8 mouse cellular contexts compared by ENCODE assay signal in genomic region chr6:126163181-126163621, GRCm38 (mm10). TPM values are rescaled to one million over a fixed set of nuclear protein-coding genes. Genes with fewer than 3 reads are reported as not detected.
A peak's percentile ranks its signal among the peaks of the same experiment; 100 is the strongest.
DNase-seq lines count a peak whose midpoint lies in the region; ATAC-seq and TF ChIP-seq lines count a peak whose summit lies in the region.

No protein-coding gene starts in this region.

- 0% methylated on average over 25 of the region's 25 CpGs for WGBS in forebrain, embryonic 15.5 days
- WGBS in hindbrain, embryonic 10.5 days = 0% methylated on average over 25 of the region's 25 CpGs
- under 1% methylated on average over 25 of the region's 25 CpGs for WGBS in midbrain, embryonic 10.5 days
- 0% methylated on average over 25 of the region's 25 CpGs for WGBS in stomach, postnatal 0 days

- TF ChIP-seq POLR2A in ES-Bruce4 (IDR thresholded peaks at IDR 0.05; ENCODE audit: insufficient read depth, low read length) = no peak

- H3K4me2 ChIP-seq in forebrain, embryonic 15.5 days (replicated peaks) = peak overlapping the region; percentile 60
- H3K4me2 ChIP-seq in stomach, postnatal 0 days (replicated peaks; ENCODE audit: low read depth) = peak overlapping the region; percentile 66

- H3K4me3 ChIP-seq in ES-Bruce4 (ENCODE audit: low read depth, low read length) = peak overlapping the region; percentile 21; the same call in 1 of the 2 replicates
- H3K4me3 ChIP-seq in forebrain, embryonic 15.5 days = peak overlapping the region; percentile 38
- peak overlapping the region; percentile 57 for H3K4me3 ChIP-seq in hindbrain, embryonic 10.5 days
- peak overlapping the region; percentile 43 for H3K4me3 ChIP-seq in left cerebral cortex, adult 2 months
- H3K4me3 ChIP-seq in midbrain, embryonic 10.5 days = peak overlapping the region; percentile 52
- peak overlapping the region; percentile 46 for H3K4me3 ChIP-seq in stomach, postnatal 0 days (ENCODE audit: low read depth, low read length)

- H3K27me3 ChIP-seq in ES-Bruce4 (ENCODE audit: control insufficient read depth, insufficient read depth, low read length, poor library complexity, severe bottlenecking) = peaks cover 4% of the 10 kb centered on the region
- peaks cover 51% of the 10 kb centered on the region for H3K27me3 ChIP-seq in forebrain, embryonic 15.5 days
- H3K27me3 ChIP-seq in hindbrain, embryonic 10.5 days (ENCODE audit: insufficient read depth, poor library complexity, severe bottlenecking) = peaks cover 82% of the 10 kb centered on the region
- peaks cover 88% of the 10 kb centered on the region for H3K27me3 ChIP-seq in midbrain, embryonic 10.5 days (ENCODE audit: low read depth, poor library complexity, severe bottlenecking)
- no peaks in the 10 kb centered on the region for H3K27me3 ChIP-seq in stomach, postnatal 0 days (ENCODE audit: control insufficient read depth, insufficient read depth, low read length)

- no peak for TF ChIP-seq CTCF in ES-Bruce4 (IDR thresholded peaks at IDR 0.05; ENCODE audit: low read depth, low read length)
- no peak for TF ChIP-seq CTCF in left cerebral cortex, adult 2 months (IDR thresholded peaks at IDR 0.05)
- TF ChIP-seq CTCF in stomach, postnatal 0 days (IDR thresholded peaks at IDR 0.05; ENCODE audit: low read depth) = no peak; the same call in 1 of the 2 replicates

- H3K9ac ChIP-seq in ES-Bruce4 (ENCODE audit: low read depth, poor library complexity, severe bottlenecking) = peak overlapping the region; percentile 1; the same call in 1 of the 2 replicates
- no peak overlapping the region; the same call in 1 of the 2 replicates for H3K9ac ChIP-seq in forebrain, embryonic 15.5 days (replicated peaks)
- peak overlapping the region; percentile 56 for H3K9ac ChIP-seq in stomach, postnatal 0 days (ENCODE audit: low read length)

- no peaks in the 10 kb centered on the region for H3K4me1 ChIP-seq in ES-Bruce4 (ENCODE audit: control insufficient read depth, insufficient read depth, low read length)
- H3K4me1 ChIP-seq in forebrain, embryonic 15.5 days = peaks cover 44% of the 10 kb centered on the region
- peaks cover 61% of the 10 kb centered on the region for H3K4me1 ChIP-seq in hindbrain, embryonic 10.5 days (replicated peaks)
- peaks cover 62% of the 10 kb centered on the region for H3K4me1 ChIP-seq in midbrain, embryonic 10.5 days
- no peaks in the 10 kb centered on the region for H3K4me1 ChIP-seq in stomach, postnatal 0 days (replicated peaks; ENCODE audit: control insufficient read depth, insufficient read depth)

- H3K27ac ChIP-seq in ES-Bruce4 (ENCODE audit: insufficient read depth, low read length) = no peak overlapping the region
- no peak overlapping the region for H3K27ac ChIP-seq in forebrain, embryonic 15.5 days (replicated peaks)
- peak overlapping the region; percentile 68 for H3K27ac ChIP-seq in hindbrain, embryonic 10.5 days
- no peak overlapping the region for H3K27ac ChIP-seq in left cerebral cortex, adult 2 months
- H3K27ac ChIP-seq in midbrain, embryonic 10.5 days (replicated peaks) = 0 out of 2 replicates have a peak overlapping the region, but pooled peaks have one; percentile 69
- peak overlapping the region; percentile 74 for H3K27ac ChIP-seq in stomach, postnatal 0 days (replicated peaks)

- intact Hi-C loops in left cerebral cortex, adult 2 months (cut with DNase I) = loop anchor here (5.0 to 10.0 kb wide), 2 partner anchors 169 to 212 kb away; no protein-coding TSS in a partner anchor

- no peak for TF ChIP-seq EP300 in ES-Bruce4 (IDR thresholded peaks at IDR 0.05; ENCODE audit: insufficient read depth, low read depth, low read length)
- TF ChIP-seq EP300 in stomach, postnatal 0 days (optimal IDR thresholded peaks at IDR 0.05) = no peak

- ATAC-seq in forebrain, embryonic 15.5 days (replicated peaks) = peak; percentile 52
- ATAC-seq in stomach, postnatal 0 days (ENCODE audit: low FRiP score, low TSS enrichment) = peak; percentile 19; the same call in 1 of the 2 replicates
- no peak for ATAC-seq in granulocyte monocyte progenitor cell, adult 5-6 weeks (replicated peaks; ENCODE audit: poor library complexity, severe bottlenecking)

- peak; percentile 46 for DNase-seq in cerebellum, adult 11-12 months
- DNase-seq in hindbrain, embryonic 10.5 days (ENCODE audit: low spot score) = peak; percentile 76
- peak; percentile 29 to 52 for DNase-seq in left cerebral cortex, adult 2 months (ENCODE audit: extremely low spot score in 1 of 2, low spot score in 2 of 2)
- peak; percentile 78 for DNase-seq in midbrain, embryonic 10.5 days (ENCODE audit: low spot score)
- peak; percentile 37 for DNase-seq in stomach, postnatal 0 days (ENCODE audit: low spot score)

- no peaks in the 10 kb centered on the region for H3K36me3 ChIP-seq in ES-Bruce4 (ENCODE audit: control insufficient read depth, insufficient read depth, low read length, poor library complexity, severe bottlenecking)
- no peaks in the 10 kb centered on the region for H3K36me3 ChIP-seq in forebrain, embryonic 15.5 days
- no peaks in the 10 kb centered on the region for H3K36me3 ChIP-seq in hindbrain, embryonic 10.5 days
- H3K36me3 ChIP-seq in midbrain, embryonic 10.5 days = no peaks in the 10 kb centered on the region
- no peaks in the 10 kb centered on the region for H3K36me3 ChIP-seq in stomach, postnatal 0 days (ENCODE audit: control insufficient read depth, insufficient read depth, low read length)

- H3K9me3 ChIP-seq in ES-Bruce4 (replicated peaks; ENCODE audit: control insufficient read depth, insufficient read depth, low read length, poor library complexity, severe bottlenecking) = no peaks in the 10 kb centered on the region
- H3K9me3 ChIP-seq in forebrain, embryonic 15.5 days = no peaks in the 10 kb centered on the region
- H3K9me3 ChIP-seq in hindbrain, embryonic 10.5 days = no peaks in the 10 kb centered on the region
- H3K9me3 ChIP-seq in midbrain, embryonic 10.5 days (replicated peaks) = no peaks in the 10 kb centered on the region
- H3K9me3 ChIP-seq in stomach, postnatal 0 days (ENCODE audit: control insufficient read depth, low read length) = no peaks in the 10 kb centered on the region

RNA-seq across cellular contexts. Expression of gene Ntf3, which starts 3.5 kb away (rescaled TPM):
- 0.50 and 0.72 TPM in 2 replicates for polyA plus RNA-seq in ES-Bruce4 (2011; ENCODE audit: insufficient read depth, insufficient read length, low read depth, missing spikeins)
- 5.0 and 7.0 TPM in 2 replicates for polyA plus RNA-seq in forebrain, embryonic 15.5 days (2015; fragmentation: Nextera tagmentation; extraction: Ambion mirVana)
- polyA plus RNA-seq in hindbrain, embryonic 10.5 days (2016; fragmentation: Nextera tagmentation; extraction: Ambion mirVana) = 6.0 and 8.5 TPM in 2 replicates
- total RNA-seq in left cerebral cortex, adult 2 months (2021) = 1 to 10 TPM; 2.8 to 3.3 TPM
- 4.6 and 5.3 TPM in 2 replicates for polyA plus RNA-seq in midbrain, embryonic 10.5 days (2016; fragmentation: Nextera tagmentation; extraction: Ambion mirVana)
- polyA plus RNA-seq in stomach, postnatal 0 days (2015; fragmentation: Nextera tagmentation; extraction: Ambion mirVana) = 7.2 and 8.9 TPM in 2 replicates
- total RNA-seq in granulocyte monocyte progenitor cell, adult 5-6 weeks (2014; fragmentation: Nextera tagmentation) = not detected in 2 replicates
- total RNA-seq in granulocyte monocyte progenitor cell, adult 5-6 weeks (2017) = not detected in 2 replicates

Comparison
In these comparisons a context has a peak if more than half of its experiments do, and no peak if none do; other contexts are left out.
1. H3K27ac ChIP-seq: peak in hindbrain, embryonic 10.5 days (single experiment), midbrain, embryonic 10.5 days (single experiment) and stomach, postnatal 0 days (single experiment); none in ES-Bruce4 (single experiment), forebrain, embryonic 15.5 days (single experiment) and left cerebral cortex, adult 2 months (single experiment).
2. Peak in every context shown above with its lines, with median percentiles within 50 percentile points of each other: H3K4me3 ChIP-seq and DNase-seq.